Mouse (Mus musculus): ENCODE measurements around the gene Eri2. TPM values are rescaled to one million over a fixed set of nuclear protein-coding genes. Genes with fewer than 3 reads are reported as not detected.
A peak's percentile ranks its signal among the peaks of the same experiment; 100 is the strongest.
"Not testable (repeated sequence)": the region's sequence is repeated elsewhere in the genome, so short reads cannot be mapped to it uniquely, and the experiment has no call there.

The Eri2 gene
- polyA plus RNA-seq, 2 experiments: 4.3 to 13.2 TPM

DNA sequence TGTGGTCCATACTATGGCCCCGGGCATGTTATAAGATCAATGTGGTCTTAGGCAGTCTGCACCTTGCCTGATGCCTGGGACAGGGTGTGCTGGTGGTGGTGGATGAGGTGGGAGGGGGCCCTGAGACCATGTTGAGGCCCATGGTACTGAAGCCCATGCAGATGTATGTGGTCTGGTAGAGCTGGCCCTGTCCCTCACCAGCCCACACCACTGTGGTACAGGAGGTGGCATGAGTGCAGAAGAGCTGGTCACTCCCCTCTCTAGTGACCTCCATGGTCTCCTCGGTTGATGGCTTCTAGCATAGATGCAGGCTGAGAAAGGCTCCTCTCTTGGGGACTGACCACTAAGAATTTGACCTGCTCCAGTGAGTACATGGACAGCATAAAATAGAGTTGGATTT is 55.0 kb downstream of the Eri2 start:
- no peaks in the 10 kb centered on the region; the same call in 1 of the 2 replicates for H3K27me3 ChIP-seq (ENCODE audit: control insufficient read depth, insufficient read depth, low read length)
- no peak overlapping the region for H3K4me3 ChIP-seq (ENCODE audit: insufficient read depth in 1 of 2, low read depth in 2 of 2, low read length in 2 of 2)
- 65% methylated on average over 2 of the region's 2 CpGs for WGBS (ENCODE audit: insufficient replicate concordance)
- DNase-seq (ENCODE audit: low read depth in 3 of 3, low spot score in 3 of 3) (no peak), ATAC-seq (ENCODE audit: insufficient read depth) (no peak)
- no peaks in the 10 kb centered on the region for H3K36me3 ChIP-seq (replicated peaks; ENCODE audit: control insufficient read depth, insufficient read depth, low read depth)
- no peak overlapping the region for H3K27ac ChIP-seq
- TF ChIP-seq EP300 (IDR thresholded peaks at IDR 0.05; ENCODE audit: low read depth) (no peak), CTCF (IDR thresholded peaks at IDR 0.05; ENCODE audit: low read depth) (no peak)
- no peak overlapping the region for H3K9ac ChIP-seq (replicated peaks)
- no peaks in the 10 kb centered on the region for H3K9me3 ChIP-seq (ENCODE audit: control insufficient read depth, low read length)
- no peak overlapping the region for H3K4me2 ChIP-seq (ENCODE audit: low read depth)
- H3K4me1 ChIP-seq (replicated peaks; ENCODE audit: control insufficient read depth in 2 of 2, insufficient read depth in 2 of 2, low read length in 1 of 2): no peaks in the 10 kb centered on the region

DNA sequence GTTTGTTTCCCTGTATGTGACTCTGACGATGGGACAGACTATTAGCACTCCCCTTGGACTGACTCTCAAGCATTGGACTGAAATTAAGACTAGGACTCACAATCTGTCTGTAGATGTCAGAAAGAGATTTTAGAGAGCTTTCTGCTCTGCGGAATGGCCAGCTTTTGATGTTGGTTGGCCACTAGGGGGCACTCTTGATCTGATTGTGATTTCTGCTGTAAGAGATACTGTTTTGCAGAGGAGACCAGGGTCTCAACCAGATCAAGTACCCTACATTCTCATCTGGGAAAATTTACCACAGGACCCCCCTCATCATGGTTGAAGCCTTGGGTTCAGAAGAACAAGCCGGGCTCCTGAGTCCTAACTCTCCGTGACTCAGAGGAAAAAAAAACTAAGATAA is 62.6 kb downstream of the Eri2 start:
- 71% methylated on average over 4 of the region's 4 CpGs for WGBS (ENCODE audit: insufficient replicate concordance)
- TF ChIP-seq CTCF (IDR thresholded peaks at IDR 0.05; ENCODE audit: low read depth): peak; percentile 51; the same call in 1 of the 2 replicates
- not testable (repeated sequence) for H3K9me3 ChIP-seq (ENCODE audit: control insufficient read depth, low read length)

DNA sequence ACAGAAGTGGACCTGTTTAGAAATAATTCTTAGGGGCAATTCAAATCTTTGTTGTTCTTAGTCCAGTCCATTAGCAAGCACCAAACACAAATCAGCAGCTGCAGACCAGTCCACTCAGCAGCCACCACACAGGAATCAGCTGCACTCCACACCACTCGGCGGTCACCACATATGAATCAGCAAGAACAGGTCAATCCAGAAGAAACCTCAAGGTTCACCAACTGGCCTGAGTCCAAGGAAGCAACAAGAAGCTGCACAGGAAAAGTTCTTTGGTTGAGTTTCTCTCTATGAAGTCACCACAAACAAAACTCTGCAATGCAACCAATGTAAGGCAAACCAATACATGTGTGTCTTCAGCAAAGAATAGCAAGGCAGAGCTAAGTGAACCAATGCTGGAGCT is 66.2 kb downstream of the Eri2 start:
- ATAC-seq (ENCODE audit: insufficient read depth) (no peak), DNase-seq (ENCODE audit: low read depth in 3 of 3, low spot score in 3 of 3) (no peak)
- 49% methylated on average over 2 of the region's 2 CpGs for WGBS (ENCODE audit: insufficient replicate concordance)
- no peak overlapping the region for H3K4me2 ChIP-seq (ENCODE audit: low read depth)
- no peak overlapping the region for H3K9ac ChIP-seq (replicated peaks)
- no peak overlapping the region for H3K4me3 ChIP-seq (ENCODE audit: insufficient read depth in 1 of 2, low read depth in 2 of 2, low read length in 2 of 2)
- H3K4me1 ChIP-seq (replicated peaks; ENCODE audit: control insufficient read depth in 2 of 2, insufficient read depth in 2 of 2, low read length in 1 of 2): no peaks in the 10 kb centered on the region
- no peak for TF ChIP-seq EP300 (IDR thresholded peaks at IDR 0.05; ENCODE audit: low read depth)
- no peak overlapping the region for H3K27ac ChIP-seq
- H3K27me3 ChIP-seq (ENCODE audit: control insufficient read depth, insufficient read depth, low read length): no peaks in the 10 kb centered on the region
- no peaks in the 10 kb centered on the region for H3K9me3 ChIP-seq (ENCODE audit: control insufficient read depth, low read length)
- no peaks in the 10 kb centered on the region for H3K36me3 ChIP-seq (replicated peaks; ENCODE audit: control insufficient read depth, insufficient read depth, low read depth)

More for the DNA sequence above, 62.6 kb downstream of the Eri2 start:
- not testable (repeated sequence) for H3K36me3 ChIP-seq (replicated peaks; ENCODE audit: control insufficient read depth, insufficient read depth, low read depth); H3K9ac ChIP-seq (replicated peaks); H3K27ac ChIP-seq; H3K4me1 ChIP-seq (replicated peaks; ENCODE audit: control insufficient read depth in 2 of 2, insufficient read depth in 2 of 2, low read length in 1 of 2); DNase-seq (ENCODE audit: low read depth in 3 of 3, low spot score in 3 of 3); H3K27me3 ChIP-seq (ENCODE audit: control insufficient read depth, insufficient read depth, low read length); H3K4me3 ChIP-seq (ENCODE audit: insufficient read depth in 1 of 2, low read depth in 2 of 2, low read length in 2 of 2); ATAC-seq (ENCODE audit: insufficient read depth); H3K4me2 ChIP-seq (ENCODE audit: low read depth)

DNA sequence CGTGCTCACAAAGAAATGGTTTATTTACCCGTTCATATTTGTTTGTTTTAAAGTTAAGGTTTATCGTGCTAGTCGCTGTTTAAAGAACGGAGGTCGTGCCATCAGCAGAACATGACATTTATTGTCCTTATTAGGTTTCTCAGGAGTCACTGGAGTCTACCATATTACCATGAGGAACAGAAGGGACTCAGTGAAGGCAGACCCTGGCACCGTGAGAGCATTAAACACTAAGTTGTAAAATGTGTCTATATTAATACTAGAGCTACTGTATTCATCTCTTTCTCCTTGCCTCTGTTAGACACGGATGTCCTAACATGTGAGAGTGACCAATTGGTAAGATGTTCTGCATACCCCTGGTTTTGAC is 72.9 kb downstream of the Eri2 start:
- no peaks in the 10 kb centered on the region for H3K9me3 ChIP-seq (ENCODE audit: control insufficient read depth, low read length)
- peak overlapping the region; percentile 84 for H3K9ac ChIP-seq (replicated peaks)
- TF ChIP-seq CTCF (IDR thresholded peaks at IDR 0.05; ENCODE audit: low read depth) (no peak), EP300 (IDR thresholded peaks at IDR 0.05; ENCODE audit: low read depth) (no peak)
- DNase-seq (ENCODE audit: low read depth in 3 of 3, low spot score in 3 of 3) (no peak), ATAC-seq (ENCODE audit: insufficient read depth) (peak; percentile 31)
- peaks cover 3 to 6% of the 10 kb centered on the region in 2 experiments for H3K4me1 ChIP-seq (replicated peaks; ENCODE audit: control insufficient read depth in 2 of 2, insufficient read depth in 2 of 2, low read length in 1 of 2)
- peak overlapping the region; percentile 84 to 96 for H3K4me3 ChIP-seq (ENCODE audit: insufficient read depth in 1 of 2, low read depth in 2 of 2, low read length in 2 of 2)
- 14% methylated on average over 8 of the region's 8 CpGs for WGBS (ENCODE audit: insufficient replicate concordance)
- H3K27ac ChIP-seq: no peak overlapping the region
- peaks cover 14% of the 10 kb centered on the region for H3K36me3 ChIP-seq (replicated peaks; ENCODE audit: control insufficient read depth, insufficient read depth, low read depth)
- H3K4me2 ChIP-seq (ENCODE audit: low read depth): peak overlapping the region; percentile 86
- H3K27me3 ChIP-seq (ENCODE audit: control insufficient read depth, insufficient read depth, low read length): no peaks in the 10 kb centered on the region

DNA sequence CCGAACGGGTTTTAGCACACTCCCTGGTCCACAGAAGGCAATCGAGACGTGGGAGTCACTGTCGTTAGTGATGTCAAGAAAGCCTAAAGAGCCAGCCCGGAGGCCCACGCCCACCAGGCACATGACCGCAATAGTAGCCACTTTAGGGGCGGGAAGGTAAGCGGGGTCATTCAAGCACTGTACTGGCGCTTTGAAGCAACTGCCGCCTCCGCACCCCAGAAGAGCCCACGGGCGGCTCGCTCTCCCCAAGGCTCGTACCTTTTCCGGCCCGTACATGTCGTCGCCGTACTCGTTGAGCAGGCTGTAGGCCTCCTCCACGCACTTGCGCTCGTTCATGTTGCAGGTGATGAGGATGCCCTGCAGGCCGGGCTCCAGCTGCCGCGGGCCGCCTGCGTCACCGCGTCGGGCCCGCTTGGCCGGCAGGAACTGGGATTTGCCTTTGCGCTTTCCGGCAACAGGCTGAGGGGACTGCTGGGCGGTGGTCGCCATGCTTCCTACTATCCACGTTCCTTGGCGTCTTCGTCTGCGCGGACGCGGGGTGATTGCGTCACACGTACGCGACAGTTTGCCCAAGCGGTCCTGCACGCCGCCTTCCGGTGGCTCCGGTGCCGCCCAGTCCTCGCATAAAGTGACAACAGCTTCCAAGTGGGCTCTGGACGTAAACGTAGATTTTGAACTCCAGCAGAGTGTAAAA is 73.5 kb downstream of the Eri2 start, which contains the start of gene Thumpd1:
Thumpd1 (minus strand) TSS at position 546 of the 694 bp plus-strand sequence.
- peak within 1 kb of the TSS; percentile 84 for H3K9ac ChIP-seq (replicated peaks)
- DNase-seq (ENCODE audit: low read depth in 3 of 3, low spot score in 3 of 3) (peak; percentile 76 to 78 (median 78)), ATAC-seq (ENCODE audit: insufficient read depth) (peak; percentile 93)
- peaks cover 17% of the 10 kb centered on the region for H3K36me3 ChIP-seq (replicated peaks; ENCODE audit: control insufficient read depth, insufficient read depth, low read depth)
- H3K9me3 ChIP-seq (ENCODE audit: control insufficient read depth, low read length): no peaks in the 10 kb centered on the region
- peaks cover 3 to 6% of the 10 kb centered on the region in 2 experiments for H3K4me1 ChIP-seq (replicated peaks; ENCODE audit: control insufficient read depth in 2 of 2, insufficient read depth in 2 of 2, low read length in 1 of 2)
- under 1% methylated on average over 60 of the region's 60 CpGs for WGBS (ENCODE audit: insufficient replicate concordance)
- peak within 1 kb of the TSS; percentile 84 to 96 for H3K4me3 ChIP-seq (ENCODE audit: insufficient read depth in 1 of 2, low read depth in 2 of 2, low read length in 2 of 2)
- no peaks in the 10 kb centered on the region for H3K27me3 ChIP-seq (ENCODE audit: control insufficient read depth, insufficient read depth, low read length)
- H3K4me2 ChIP-seq (ENCODE audit: low read depth): peak within 1 kb of the TSS; percentile 86
- H3K27ac ChIP-seq: no peak within 1 kb of the TSS; the same call in 1 of the 2 replicates
- TF ChIP-seq EP300 (IDR thresholded peaks at IDR 0.05; ENCODE audit: low read depth) (no peak), CTCF (IDR thresholded peaks at IDR 0.05; ENCODE audit: low read depth) (peak; percentile 86)

Other genes with a start within 250 kb of the Eri2 start
- gene Acsm2, start 239.7 kb downstream of the Eri2 start, polyA plus RNA-seq (2012; rRNA removed): not detected in 2 replicates
- 0.19 TPM in 1 of 2 replicates, not detected in the other for gene Acsm2, start 239.7 kb downstream of the Eri2 start, polyA plus RNA-seq (2014; fragmentation: Nextera tagmentation; extraction: Ambion mirVana)
- 0.80 and 1.5 TPM in 2 replicates for gene Acsm1, start 187.0 kb downstream of the Eri2 start, polyA plus RNA-seq (2012; rRNA removed)
- 1.4 and 2.5 TPM in 2 replicates for gene Acsm1, start 187.0 kb downstream of the Eri2 start, polyA plus RNA-seq (2014; fragmentation: Nextera tagmentation; extraction: Ambion mirVana)
- gene Acsm4, start 104.0 kb downstream of the Eri2 start, polyA plus RNA-seq (2012; rRNA removed): not detected in 2 replicates
- gene Acsm4, start 104.0 kb downstream of the Eri2 start, polyA plus RNA-seq (2014; fragmentation: Nextera tagmentation; extraction: Ambion mirVana): not detected in 2 replicates
- gene Thumpd1, start 73.3 kb downstream of the Eri2 start, polyA plus RNA-seq (2012; rRNA removed): 8.7 and 14.6 TPM in 2 replicates
- gene Thumpd1, start 73.3 kb downstream of the Eri2 start, polyA plus RNA-seq (2014; fragmentation: Nextera tagmentation; extraction: Ambion mirVana): 28.1 and 31.2 TPM in 2 replicates
- 1.6 and 1.9 TPM in 2 replicates for gene Acsm3, start 33.1 kb downstream of the Eri2 start, polyA plus RNA-seq (2012; rRNA removed)
- 2.0 and 2.1 TPM in 2 replicates for gene Acsm3, start 33.1 kb downstream of the Eri2 start, polyA plus RNA-seq (2014; fragmentation: Nextera tagmentation; extraction: Ambion mirVana)
- 6.2 and 14.6 TPM in 2 replicates for gene Rexo5, start 52 bp downstream of the Eri2 start, polyA plus RNA-seq (2012; rRNA removed)
- 6.8 and 11.0 TPM in 2 replicates for gene Rexo5, start 52 bp downstream of the Eri2 start, polyA plus RNA-seq (2014; fragmentation: Nextera tagmentation; extraction: Ambion mirVana)
- gene Lyrm1, start 101.8 kb upstream of the Eri2 start, polyA plus RNA-seq (2012; rRNA removed): 1.00 and 1.4 TPM in 2 replicates
- 2.0 and 3.2 TPM in 2 replicates for gene Lyrm1, start 101.8 kb upstream of the Eri2 start, polyA plus RNA-seq (2014; fragmentation: Nextera tagmentation; extraction: Ambion mirVana)
- gene Dcun1d3, start 102.2 kb upstream of the Eri2 start, polyA plus RNA-seq (2012; rRNA removed): 0.63 and 0.87 TPM in 2 replicates
- gene Dcun1d3, start 102.2 kb upstream of the Eri2 start, polyA plus RNA-seq (2014; fragmentation: Nextera tagmentation; extraction: Ambion mirVana): 1.2 and 1.9 TPM in 2 replicates